Mouse (Mus musculus): Measurements from ENCODE around the gene Agmo.

The Agmo gene

DNA sequence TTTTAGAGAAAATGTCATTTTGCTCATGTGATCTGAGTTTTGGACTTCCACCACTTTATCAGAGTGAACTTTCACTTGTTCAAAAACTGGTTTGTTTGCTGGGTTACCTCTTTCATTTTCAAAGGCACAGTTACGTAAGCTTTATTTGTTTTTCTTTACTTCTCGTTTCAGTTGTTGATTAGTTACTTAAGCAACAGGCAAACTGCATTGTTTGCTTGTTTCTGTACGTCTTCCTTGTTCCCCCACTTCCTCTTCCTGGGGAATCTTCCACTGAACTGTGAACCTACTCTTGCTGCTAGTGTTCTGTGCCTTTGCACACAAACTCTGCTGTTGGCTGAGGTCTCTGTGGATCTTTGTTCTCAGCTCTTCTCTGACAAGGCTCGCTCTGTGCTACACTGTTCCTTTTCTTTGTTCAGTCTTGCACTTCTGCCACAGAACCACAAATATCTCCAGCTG, at the start of gene Agmo:
TSS of gene Agmo (plus strand) at position 76 of the 456 bp plus-strand sequence.
- peak; percentile 13 for DNase-seq

DNA sequence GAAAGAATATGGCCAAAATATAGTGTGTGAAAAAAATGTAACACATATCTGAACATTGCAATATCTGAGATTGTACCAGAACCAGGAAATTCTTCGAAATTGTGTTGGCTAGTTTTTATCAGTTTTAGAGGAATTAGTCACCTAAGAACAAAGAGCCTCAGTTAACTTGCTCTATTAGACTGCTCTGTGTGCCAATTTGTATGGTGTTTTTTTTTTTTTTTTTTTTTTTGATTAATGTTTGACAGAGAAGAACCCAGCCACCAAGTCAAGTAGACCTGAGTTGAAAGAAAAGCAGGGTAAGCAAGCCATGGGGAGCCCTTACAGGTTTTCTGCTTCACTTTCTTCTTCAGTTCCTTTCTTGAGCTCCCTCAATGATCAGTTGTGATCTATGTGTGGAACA, 10.3 kb upstream of the Agmo start:
- DNase-seq: no peak

DNA sequence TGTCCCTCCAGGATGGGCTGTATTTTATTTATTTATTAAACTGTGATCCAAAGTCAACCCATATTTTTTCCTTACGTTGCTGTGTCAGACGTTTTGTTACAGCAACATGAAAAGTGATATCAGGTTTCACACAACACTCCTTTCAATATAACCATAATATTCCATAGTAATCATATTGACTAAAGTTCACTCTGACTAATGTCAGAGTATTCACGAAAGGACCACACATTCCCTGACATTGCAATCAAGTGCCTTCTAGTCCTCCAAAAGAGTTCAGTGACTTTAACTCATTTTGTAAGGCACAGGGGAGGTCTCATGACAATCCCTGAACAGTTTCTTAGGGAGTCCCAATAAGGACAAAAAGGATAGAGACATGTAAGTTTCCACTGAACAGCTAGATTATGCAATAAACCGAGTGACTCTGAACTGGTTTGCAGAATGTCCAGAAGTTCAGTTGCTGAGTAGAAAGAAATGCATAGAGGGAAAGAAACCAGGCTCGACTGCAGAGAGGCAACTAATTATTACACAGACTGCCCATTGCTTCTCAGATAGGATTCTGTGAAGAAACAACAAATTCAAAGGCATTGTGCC, 371 bp upstream of the Agmo start:
- no peak for DNase-seq

DNA sequence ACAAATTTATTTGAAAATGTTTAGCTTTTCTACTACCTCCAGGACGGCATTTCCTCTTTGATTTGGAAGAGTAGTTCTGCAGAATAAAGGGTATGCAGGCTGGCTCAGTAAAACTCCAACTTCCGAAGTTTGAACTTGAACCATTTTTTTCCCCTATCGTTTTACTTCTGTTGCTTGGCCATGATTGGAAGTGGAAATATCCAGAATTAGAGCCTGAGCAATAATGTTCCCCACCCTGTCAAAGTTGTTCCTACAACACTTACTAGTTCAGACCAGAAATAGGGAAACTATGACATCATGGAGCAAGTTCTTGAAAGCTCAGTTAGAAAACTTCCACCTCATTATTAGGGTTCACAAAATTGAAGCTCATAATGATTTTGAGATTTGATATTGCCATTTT, 1.0 kb downstream of the Agmo start:
- no peak for DNase-seq

DNA sequence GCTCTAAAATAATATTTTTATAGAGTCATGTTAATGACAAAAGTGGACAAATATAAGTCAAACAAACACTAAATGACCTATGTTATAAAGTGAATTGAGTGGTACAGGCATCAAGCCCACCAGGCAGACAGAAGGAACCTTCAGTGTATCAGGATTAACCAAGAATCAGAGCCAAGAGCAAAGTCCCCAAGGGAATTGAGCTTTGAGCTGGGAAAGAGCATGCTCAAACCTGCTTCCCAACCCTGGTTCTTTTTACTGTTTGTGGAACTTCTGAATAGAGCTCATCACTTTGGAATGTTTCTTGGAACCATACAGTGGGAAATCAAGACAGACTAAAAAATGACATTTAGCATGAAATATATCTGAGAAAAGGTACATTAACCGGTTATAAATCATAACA, 3.4 kb downstream of the Agmo start:
- no peak for DNase-seq

DNA sequence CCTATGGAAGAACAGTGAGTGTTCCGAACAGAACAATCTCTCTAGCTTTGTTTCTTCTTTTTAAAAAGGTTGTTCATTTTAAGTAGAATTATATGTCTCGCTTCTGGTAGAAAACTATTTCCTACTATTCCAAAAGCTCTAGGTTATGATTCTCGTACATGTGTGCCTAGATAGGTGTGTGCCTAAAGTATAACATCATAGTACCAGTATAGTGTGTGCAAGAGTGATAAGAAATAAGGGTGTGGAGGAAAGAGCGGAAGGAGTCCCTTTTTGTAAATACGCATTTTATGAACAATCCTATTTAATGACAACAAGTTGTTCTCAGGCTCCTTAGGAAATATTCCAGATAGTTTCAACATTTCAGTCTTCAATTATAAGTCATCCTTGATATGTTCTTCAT, 10.2 kb downstream of the Agmo start:
- DNase-seq: no peak

DNA sequence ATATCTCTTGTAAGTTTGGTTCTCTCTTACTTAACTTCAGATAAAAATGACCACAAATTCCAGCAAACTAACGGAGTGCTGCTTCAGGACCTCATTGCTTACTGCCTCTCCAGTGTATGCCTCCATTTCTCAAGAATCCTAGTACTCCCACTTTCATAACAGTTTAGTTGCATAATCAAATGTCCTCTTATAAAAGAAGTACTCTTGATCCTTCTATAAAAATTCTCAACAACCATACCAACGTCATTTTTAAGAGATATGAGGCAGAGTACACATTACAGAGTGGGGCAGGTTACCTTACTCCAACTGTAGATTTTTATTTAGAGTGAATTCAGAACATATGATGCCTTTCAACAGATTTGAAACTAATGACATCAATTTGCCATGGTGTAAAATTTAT, 15.7 kb downstream of the Agmo start:
- DNase-seq: no peak

DNA sequence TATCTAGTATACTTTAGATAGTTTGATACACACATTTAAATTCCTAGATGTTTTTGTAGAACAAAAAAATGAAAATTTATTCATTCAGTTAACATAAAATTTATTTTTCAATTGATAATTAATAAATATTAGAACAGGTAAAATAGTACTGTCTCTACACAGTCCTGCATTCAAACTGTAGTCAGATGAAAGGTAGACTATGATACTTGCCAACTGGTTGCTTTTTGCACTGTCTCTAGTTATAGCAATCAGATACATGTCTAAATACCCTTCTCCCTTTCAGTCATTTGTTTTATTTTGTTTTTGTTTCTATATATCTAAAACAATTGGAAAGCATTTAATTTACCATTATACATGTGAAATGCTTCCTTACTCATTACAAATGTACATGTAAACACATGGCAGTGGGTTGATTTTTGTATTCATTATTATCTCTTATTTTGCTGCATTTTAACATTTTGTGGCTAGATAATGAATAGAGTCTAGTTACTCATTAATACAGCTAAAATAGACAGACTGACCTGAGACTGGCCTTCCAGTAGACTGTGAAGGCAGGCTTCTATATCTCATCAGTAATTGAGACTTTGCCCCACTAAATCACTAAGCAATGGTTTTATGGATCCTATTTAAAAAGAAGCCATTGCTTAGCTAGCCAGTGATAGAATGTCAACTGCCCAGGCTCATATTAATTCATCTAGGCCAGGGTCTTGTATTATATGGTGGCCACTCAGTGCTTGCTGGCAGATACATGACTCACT, 18.5 kb downstream of the Agmo start:
- no peak for DNase-seq

DNA sequence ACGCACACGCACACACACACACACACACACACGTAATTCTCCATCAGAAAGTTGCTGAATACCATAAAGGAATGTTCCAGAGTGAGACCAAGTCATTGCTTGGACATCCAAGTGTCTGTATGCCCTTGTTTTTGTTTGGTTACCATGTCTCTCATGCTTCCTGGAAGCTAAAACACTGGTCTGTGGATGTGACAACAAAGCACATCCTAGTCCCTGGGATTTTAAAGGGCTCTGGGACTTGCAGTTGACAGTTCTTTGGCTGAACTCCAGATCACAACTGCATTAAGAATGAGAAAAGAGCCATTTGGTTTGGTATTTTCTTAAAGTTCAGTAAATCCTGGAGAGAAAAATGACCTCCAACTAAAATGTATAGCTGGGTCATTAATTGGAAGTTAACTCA, 22.2 kb downstream of the Agmo start:
- DNase-seq: no peak

DNA sequence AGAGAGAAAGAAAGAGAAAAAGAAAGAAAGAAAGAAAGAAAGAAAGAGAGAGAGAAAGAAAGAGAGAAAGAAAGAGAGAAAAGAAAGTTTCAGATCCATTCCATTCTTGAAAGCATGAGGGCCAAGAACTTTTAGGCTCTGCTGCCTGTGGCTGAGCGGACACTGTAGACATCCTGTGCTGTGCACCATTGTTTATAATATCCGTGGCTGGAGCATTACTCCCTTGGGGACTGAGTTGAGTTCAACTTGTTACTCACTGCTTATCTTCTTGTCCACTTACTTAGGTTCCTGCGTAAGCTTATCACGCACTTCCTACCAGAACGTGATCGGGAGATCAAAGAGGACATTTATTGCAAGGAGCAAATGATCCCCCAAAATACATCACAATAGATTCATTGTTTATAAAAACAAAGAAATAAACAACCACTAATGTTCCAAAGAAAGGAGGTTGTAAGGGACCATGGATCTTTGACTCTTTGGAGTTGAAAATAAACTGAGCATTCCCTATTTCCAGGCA, 27.3 kb downstream of the Agmo start:
- DNase-seq: no peak

DNA sequence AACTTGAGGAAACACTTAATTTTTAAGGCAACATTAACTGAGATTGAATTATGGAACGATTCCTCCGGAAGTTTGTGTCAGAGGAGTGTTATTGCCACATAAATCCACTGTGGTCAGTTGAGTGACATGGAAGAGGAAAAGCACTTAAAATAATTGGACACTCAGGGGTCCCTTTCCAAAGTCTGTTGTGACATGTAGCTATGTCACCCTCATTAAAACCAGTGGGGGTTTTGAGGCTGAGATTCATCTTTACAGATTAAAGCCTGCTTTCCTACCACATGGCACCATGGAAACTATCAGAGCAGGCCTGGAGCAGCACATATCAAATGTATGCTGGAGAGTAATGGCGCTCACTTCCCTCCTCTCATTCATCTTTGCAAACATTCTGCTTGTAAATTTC, 31.2 kb downstream of the Agmo start:
- no peak for DNase-seq

DNA sequence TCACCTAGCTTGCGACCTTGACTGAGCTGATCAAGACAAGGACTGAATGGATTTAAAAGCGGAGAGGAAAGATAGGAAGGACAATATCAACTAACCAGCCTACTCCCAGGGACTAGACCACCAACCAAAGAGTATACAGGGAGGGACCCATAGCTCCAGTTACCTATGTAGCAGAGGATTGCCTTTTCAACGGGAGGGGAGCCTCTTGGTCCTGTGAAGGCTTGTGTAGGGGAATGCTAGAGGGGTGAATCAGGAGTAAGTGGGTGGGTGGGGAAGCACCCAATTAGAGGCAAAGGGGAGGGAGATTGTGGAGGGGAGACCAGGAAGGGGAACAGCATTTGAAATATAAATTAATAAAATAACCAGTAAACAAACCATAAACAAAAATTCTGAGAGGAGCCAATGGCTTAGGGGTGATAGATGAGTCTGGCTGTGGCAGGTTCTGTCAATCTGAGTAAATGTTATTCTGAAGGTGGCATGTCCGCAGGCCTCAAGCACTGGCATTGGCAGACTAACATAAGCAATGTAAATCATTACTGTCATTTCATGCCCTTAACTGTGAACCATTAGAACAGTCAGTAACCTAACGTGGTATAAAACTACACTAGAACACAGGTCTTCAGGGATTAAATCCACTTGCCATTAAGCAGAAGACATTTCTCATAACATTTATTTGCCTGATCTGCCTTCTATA, 32.7 kb downstream of the Agmo start:
- DNase-seq: no peak

DNA sequence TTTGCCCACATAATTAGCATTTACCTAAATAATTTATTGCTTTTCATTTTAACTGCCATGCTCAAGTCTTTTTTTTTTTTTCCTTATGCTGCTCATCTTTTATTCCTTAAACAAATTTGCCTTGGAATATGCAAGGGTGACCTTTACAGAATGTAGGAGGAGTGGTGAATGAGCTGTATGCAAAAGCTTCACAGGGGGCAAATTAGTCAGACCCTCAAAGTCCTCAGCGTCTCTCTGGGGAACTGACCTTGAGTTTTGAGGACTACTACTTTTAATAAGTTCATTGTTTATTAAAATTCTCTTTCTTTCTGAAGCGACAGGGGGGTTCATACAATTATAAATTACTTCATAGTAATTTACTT, 33.2 kb downstream of the Agmo start:
- no peak for DNase-seq

DNA sequence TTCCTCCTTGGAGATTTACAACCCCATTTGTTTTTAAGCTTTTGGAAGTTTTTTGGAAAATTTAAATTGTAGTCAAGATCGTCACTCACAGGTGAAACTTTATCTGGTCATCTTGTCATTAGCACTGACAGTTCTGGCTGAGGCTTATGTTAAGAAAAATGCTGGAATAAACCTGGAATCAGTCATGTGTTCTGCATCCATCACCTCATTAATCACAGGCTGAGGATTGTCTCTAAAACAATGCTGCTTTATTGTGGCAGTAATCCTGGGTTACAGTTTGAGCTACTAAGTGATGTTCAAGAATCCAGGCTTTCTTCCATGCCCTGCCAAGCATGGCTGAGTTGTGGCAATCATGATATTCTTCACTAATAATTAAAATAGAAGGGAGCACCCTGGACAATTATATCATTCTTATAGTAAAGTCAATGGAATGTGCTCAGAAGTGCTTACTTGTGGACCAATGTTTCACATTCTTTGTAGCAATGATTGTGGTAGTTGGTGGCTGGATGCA, 65.6 kb downstream of the Agmo start:
- no peak for DNase-seq

DNA sequence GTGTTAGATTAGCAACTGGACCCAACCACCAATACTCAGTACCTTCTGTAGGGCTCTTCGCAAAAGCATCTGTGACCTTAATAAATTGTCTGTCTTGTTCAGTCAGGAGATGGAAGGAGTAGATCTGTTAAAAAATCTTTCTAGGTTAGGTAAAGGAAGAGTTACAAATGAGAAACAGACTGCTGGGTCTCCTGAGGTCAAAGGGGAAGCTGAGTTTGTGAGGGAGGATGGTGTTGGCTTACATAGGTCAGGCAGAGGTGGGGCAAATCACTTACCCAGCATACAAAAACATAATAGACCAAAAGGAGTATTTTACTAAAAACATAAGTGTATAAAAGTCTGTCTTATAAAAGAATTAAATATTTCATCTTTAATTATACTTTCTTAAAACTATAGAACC, 69.3 kb downstream of the Agmo start:
- DNase-seq: no peak

DNA sequence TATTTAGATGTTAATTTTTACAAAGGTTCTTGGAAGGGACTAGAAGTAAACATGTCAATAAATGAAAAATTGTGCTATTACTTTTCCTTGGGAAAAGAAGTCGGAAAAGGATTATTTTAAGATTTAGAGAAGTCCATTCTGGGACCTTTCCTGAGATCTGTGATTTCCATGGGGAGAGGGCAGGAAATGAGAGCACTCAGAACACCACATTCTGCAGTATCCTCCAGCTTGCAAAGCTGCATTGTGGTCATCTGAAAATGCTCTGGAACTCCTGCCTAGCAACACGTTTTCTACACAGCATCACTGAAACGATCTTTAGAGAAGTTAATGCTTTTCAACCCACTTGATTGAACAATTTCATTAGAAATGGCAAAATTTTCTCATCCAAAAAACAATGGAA, 81.4 kb downstream of the Agmo start:
- no peak for DNase-seq

DNA sequence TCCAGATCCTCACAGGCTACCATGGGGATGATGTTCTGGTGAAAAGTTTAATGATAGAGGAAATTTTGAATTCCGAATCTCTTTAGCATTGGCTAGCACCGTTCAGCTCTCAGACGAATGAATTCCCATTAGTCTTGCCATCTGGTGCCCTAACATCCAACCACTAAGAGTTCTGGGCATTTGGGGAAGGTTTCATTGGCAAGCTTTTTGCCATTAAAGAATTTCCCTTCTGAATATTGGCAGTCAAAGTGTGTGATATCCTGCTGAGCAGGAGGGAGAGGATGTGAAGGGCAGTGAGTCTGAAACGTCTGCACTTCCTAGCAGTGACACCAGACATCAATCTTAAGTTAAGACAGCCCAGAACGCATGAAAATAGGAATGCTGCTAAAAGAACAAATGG, 93.5 kb downstream of the Agmo start:
- DNase-seq: no peak

DNA sequence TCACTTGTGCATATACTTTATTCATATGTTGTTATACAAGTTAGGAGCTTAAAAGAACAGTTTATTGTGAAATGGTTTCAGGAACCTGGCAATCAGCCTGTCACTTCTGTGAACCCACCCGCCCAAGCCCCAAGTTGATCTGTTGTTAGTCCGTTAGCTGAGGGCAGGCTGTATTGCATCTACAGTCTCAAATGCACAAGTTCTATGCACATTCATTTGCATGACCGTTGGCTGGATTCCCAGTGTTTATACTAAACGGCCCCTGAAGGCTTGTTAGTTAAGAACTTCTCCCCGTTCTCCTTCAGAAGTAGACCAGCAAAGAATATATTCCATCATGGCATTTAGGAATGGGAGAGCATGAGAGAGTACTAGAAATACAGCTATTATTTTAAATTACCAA, 102.8 kb downstream of the Agmo start:
- no peak for DNase-seq

DNA sequence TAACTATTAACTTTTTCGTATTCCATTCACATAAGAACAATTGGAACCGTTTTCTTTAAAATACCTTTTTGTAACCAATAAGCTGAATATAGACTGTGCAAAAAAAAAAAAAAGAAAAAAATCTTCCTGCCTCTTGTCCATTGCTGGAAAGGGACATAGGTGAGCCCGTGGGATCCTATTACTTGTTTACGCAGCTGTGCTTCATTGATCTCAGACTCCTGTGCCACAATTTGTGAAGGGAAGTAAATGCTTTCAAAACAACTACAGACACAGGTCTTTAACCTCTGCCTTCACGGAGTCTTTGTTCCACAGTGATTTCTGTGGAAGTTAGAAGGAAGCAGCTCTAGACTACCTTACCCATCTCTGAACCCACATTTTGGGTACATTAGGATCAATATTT, 104.3 kb downstream of the Agmo start:
- no peak for DNase-seq

DNA sequence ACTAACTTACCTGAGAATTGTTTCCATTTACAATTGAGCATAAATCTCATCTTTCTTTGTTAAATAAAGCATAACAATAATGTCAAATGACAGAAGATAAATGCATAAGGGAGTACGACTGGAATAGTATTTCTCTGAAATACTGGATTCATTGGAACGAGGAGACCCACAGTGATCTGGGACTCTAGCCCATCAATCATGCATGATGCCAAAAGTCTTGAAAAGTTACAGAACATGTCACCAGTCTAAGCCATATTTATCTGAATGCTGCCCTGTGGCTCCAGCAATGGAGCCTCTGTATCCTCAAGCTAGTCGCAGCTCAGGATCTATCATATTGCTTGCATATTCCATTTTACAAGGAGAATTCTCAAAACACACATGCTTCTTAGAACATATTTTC, 150.9 kb downstream of the Agmo start:
- DNase-seq: no peak

DNA sequence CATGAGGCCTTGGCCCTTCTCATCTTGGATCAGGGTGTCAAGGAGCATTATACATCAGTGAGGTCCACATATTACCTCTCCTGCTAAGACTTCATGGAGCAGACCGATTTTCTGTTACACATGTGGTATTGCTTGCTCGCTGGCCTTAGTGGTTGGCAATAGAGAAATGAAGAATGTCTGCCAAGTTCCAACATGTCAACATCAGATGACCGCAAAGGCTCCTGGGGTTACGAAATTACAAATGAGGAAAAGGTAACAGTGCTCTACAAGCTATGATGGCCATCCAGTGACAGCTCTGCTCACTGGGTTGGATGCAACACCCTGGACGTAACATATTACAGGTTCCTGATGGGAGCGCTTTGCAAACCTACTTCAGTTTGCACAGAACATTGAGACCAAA, 161.1 kb downstream of the Agmo start:
- no peak for DNase-seq

DNA sequence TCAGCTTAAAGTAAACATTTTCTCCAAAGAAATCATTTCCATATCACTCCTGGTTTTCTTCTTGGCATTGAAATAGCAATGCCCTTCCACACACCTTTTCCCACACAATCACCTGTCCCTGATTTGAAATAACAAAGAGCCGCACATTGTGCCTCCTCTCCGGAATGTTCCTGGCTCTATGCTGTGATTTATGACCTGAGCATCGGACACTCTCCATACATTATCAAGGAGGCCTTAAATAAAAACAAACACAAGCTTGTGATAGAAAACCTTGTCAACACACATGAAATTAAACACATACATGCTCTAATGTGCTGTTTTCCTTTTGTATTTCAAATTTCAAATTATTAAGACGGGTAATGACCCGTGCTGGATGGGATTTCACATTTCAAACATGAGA, 184.9 kb downstream of the Agmo start:
- DNase-seq: no peak

DNA sequence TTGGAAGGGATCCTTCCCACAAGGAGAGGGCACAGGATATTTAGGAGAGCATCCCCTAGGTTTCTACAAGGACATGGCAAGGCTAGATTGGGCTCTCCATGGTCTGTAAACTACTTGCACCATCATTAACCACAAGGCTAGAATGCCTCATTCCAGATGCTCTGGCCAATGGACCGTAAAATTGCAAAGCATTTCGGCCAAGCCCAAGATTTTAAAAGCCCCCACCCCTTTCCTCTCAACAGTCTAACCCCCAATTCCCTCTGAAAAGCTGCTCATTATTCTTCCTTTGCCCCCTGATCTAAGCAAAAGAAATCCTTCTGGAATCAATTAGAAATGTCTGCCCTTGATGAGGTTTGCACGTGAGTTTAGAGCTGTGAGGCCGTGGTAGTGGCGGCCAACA, 185.3 kb downstream of the Agmo start:
- no peak for DNase-seq

DNA sequence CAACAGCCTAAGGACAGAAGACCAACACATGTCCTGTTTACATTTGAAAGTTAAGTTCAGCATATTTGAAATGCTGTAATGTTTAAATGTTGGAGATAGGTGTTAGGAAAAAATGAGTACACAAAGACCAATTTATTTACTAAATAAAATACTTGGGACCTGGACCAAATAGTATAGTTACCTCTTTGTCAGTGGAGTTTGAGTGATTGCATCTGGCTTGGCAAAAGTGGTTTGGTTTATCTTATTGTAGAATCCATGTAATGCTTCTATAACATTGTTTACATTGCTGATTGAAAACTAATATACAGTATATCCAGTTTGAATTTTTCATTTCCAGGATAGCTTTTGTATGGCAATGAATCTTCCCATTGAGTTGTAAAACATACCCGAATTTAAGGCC, 193.0 kb downstream of the Agmo start:
- no peak for DNase-seq

Data from lung, postnatal 14 days (tissue).